Mouse (Mus musculus): ENCODE data around the gene Pyroxd2. TPM values are rescaled to one million over a fixed set of nuclear protein-coding genes. Genes with fewer than 3 reads are reported as not detected.
A peak's percentile ranks its signal among the peaks of the same experiment; 100 is the strongest.
"Not testable (repeated sequence)": the region's sequence is repeated elsewhere in the genome, so short reads cannot be mapped to it uniquely, and the experiment has no call there.

Pyroxd2 gene
- polyA plus RNA-seq, 1 experiment from 2014 or later: 4.2 TPM

- H3K4me2 ChIP-seq (replicated peaks): no peak overlapping the region
- H3K4me1 ChIP-seq: no peaks in the 10 kb centered on the region
- no peak overlapping the region for H3K4me3 ChIP-seq (replicated peaks)
- WGBS: 69% methylated on average over 11 of the region's 11 CpGs
- H3K27me3 ChIP-seq: no peaks in the 10 kb centered on the region
- no peak overlapping the region for H3K9ac ChIP-seq
- 0 out of 2 replicates have a peak, but pooled peaks have one; percentile 57 for ATAC-seq (ENCODE audit: insufficient number of reproducible peaks, low FRiP score, low TSS enrichment, low read depth)
- no peak overlapping the region for H3K27ac ChIP-seq (replicated peaks)
- no peaks in the 10 kb centered on the region for H3K9me3 ChIP-seq (replicated peaks)
- H3K36me3 ChIP-seq: no peaks in the 10 kb centered on the region
These were observed 63.3 kb downstream of the Pyroxd2 start for GRCm38 (mm10) chr19:42689321-42689720.

- H3K27me3 ChIP-seq; ATAC-seq (ENCODE audit: insufficient number of reproducible peaks, low FRiP score, low TSS enrichment, low read depth); H3K4me2 ChIP-seq (replicated peaks); H3K36me3 ChIP-seq; H3K27ac ChIP-seq (replicated peaks); H3K9me3 ChIP-seq (replicated peaks); H3K9ac ChIP-seq; H3K4me1 ChIP-seq; H3K4me3 ChIP-seq (replicated peaks): not testable (repeated sequence)
- WGBS: 40% methylated on average over 2 of the region's 2 CpGs
These were observed 69.8 kb downstream of the Pyroxd2 start for GRCm38 (mm10) chr19:42682776-42683175.

- H3K4me1 ChIP-seq: no peaks in the 10 kb centered on the region
- no peak overlapping the region for H3K4me2 ChIP-seq (replicated peaks)
- ATAC-seq (ENCODE audit: insufficient number of reproducible peaks, low FRiP score, low TSS enrichment, low read depth): no peak
- H3K4me3 ChIP-seq (replicated peaks): no peak overlapping the region
- H3K9ac ChIP-seq: no peak overlapping the region
- no peak overlapping the region for H3K27ac ChIP-seq (replicated peaks)
- no peaks in the 10 kb centered on the region for H3K27me3 ChIP-seq
- WGBS: 69% methylated on average over 10 of the region's 10 CpGs
- H3K9me3 ChIP-seq (replicated peaks): no peaks in the 10 kb centered on the region
- H3K36me3 ChIP-seq: no peaks in the 10 kb centered on the region
These were observed 74.4 kb downstream of the Pyroxd2 start for GRCm38 (mm10) chr19:42678191-42678590.

- Histone ChIP-seq H3K4me3 (replicated peaks) (no peak overlapping the region), H3K36me3 (no peaks in the 10 kb centered on the region), H3K27me3 (no peaks in the 10 kb centered on the region), H3K4me2 (replicated peaks) (no peak overlapping the region), H3K4me1 (no peaks in the 10 kb centered on the region), H3K9me3 (replicated peaks) (no peaks in the 10 kb centered on the region), H3K27ac (replicated peaks) (no peak overlapping the region), H3K9ac (no peak overlapping the region)
- WGBS: 92% methylated on average over 3 of the region's 3 CpGs
- no peak for ATAC-seq (ENCODE audit: insufficient number of reproducible peaks, low FRiP score, low TSS enrichment, low read depth)
These were observed 75.1 kb downstream of the Pyroxd2 start for GRCm38 (mm10) chr19:42677452-42677851.

GRCm38 (mm10) chr19:42676931-42677330, 75.6 kb downstream of the Pyroxd2 start:
- H3K27me3 ChIP-seq: no peaks in the 10 kb centered on the region
- H3K9me3 ChIP-seq (replicated peaks): no peaks in the 10 kb centered on the region
- WGBS: 90% methylated on average over 3 of the region's 3 CpGs
- H3K4me3 ChIP-seq (replicated peaks): no peak overlapping the region
- H3K36me3 ChIP-seq: no peaks in the 10 kb centered on the region
- no peak overlapping the region for H3K27ac ChIP-seq (replicated peaks)
- H3K4me2 ChIP-seq (replicated peaks): no peak overlapping the region
- no peak for ATAC-seq (ENCODE audit: insufficient number of reproducible peaks, low FRiP score, low TSS enrichment, low read depth)
- no peaks in the 10 kb centered on the region for H3K4me1 ChIP-seq
- H3K9ac ChIP-seq: no peak overlapping the region

Other genes with a start within 250 kb of the Pyroxd2 start
- 18.9 and 19.0 TPM in 2 replicates for gene R3hcc1l, start 234.0 kb downstream of the Pyroxd2 start, polyA plus RNA-seq (2015; fragmentation: Nextera tagmentation; extraction: Ambion mirVana)
- 4.5 and 5.0 TPM in 2 replicates for gene Loxl4, start 140.0 kb downstream of the Pyroxd2 start, polyA plus RNA-seq (2015; fragmentation: Nextera tagmentation; extraction: Ambion mirVana)
- 16.4 and 20.6 TPM in 2 replicates for gene Hps1, start 27.2 kb upstream of the Pyroxd2 start, polyA plus RNA-seq (2015; fragmentation: Nextera tagmentation; extraction: Ambion mirVana)

All from embryonic facial prominence, embryonic 15.5 days (tissue).